Mouse (Mus musculus) neutrophil, adult 5-6 weeks (primary cell): ENCODE results near the gene Rab5c. TPM values are rescaled to one million over a fixed set of nuclear protein-coding genes. Genes with fewer than 3 reads are reported as not detected.

ENCODE experiments used
- ATAC-seq: fragments of 151-379, 151-347 bp; 2 replicates; pipeline ENCODE4 v1.8.0; 2017; ENCODE audit warnings: mild to moderate bottlenecking, moderate TSS enrichment; ENCODE audit not compliant: insufficient number of reproducible peaks, poor library complexity, low FRiP score, severe bottlenecking; ENCODE audit errors: extremely low read depth
- total RNA-seq: library from RNA; stranded (forward); fragments of 200-1000 nt; gene quantifications from 2 replicates; pipeline ENCODE4 v1.2.3, GENCODE M21; 2017

Rab5c gene
- total RNA-seq, 1 experiment from 2014 or later, result 138 TPM

- no peak for ATAC-seq
Observed at GRCm38 (mm10) chr11:100727201-100727600, 10.8 kb downstream of the Rab5c start.

GRCm38 (mm10) chr11:100724919-100725512 lies 13.0 kb downstream of the Rab5c start:
- no peak for ATAC-seq

GRCm38 (mm10) chr11:100722493-100723028 lies 15.5 kb downstream of the Rab5c start:
- no peak for ATAC-seq

- ATAC-seq, result no peak
Observed at GRCm38 (mm10) chr11:100721776-100722492, 16.1 kb downstream of the Rab5c start.

GRCm38 (mm10) chr11:100721254-100721653 lies 16.8 kb downstream of the Rab5c start:
- ATAC-seq, result no peak

- no peak for ATAC-seq
Observed at GRCm38 (mm10) chr11:100720345-100720744, 17.7 kb downstream of the Rab5c start.

GRCm38 (mm10) chr11:100719893-100720292 lies 18.1 kb downstream of the Rab5c start:
- ATAC-seq, result no peak

GRCm38 (mm10) chr11:100719312-100719711 lies 18.7 kb downstream of the Rab5c start:
- no peak for ATAC-seq

GRCm38 (mm10) chr11:100718866-100719265 lies 19.1 kb downstream of the Rab5c start:
- ATAC-seq, result no peak

- ATAC-seq, result no peak
Observed at GRCm38 (mm10) chr11:100718462-100718861, 19.6 kb downstream of the Rab5c start.

- ATAC-seq, result no peak
Observed at GRCm38 (mm10) chr11:100716649-100717048, 21.4 kb downstream of the Rab5c start.

- no peak for ATAC-seq
Observed at GRCm38 (mm10) chr11:100714948-100715347, 23.1 kb downstream of the Rab5c start.

GRCm38 (mm10) chr11:100714534-100714915 lies 23.5 kb downstream of the Rab5c start:
- peak; percentile 66 for ATAC-seq

- peak; percentile 31; the same call in 1 of the 2 replicates for ATAC-seq
Observed at GRCm38 (mm10) chr11:100713735-100714533, 24.1 kb downstream of the Rab5c start, which contains the start of gene Hspb9. Gene Hspb9, plus strand, starts transcription at chr11:100713850.

GRCm38 (mm10) chr11:100713174-100713573 lies 24.8 kb downstream of the Rab5c start:
- no peak for ATAC-seq

- ATAC-seq, result no peak
Observed at GRCm38 (mm10) chr11:100711783-100712615, 26.0 kb downstream of the Rab5c start, which contains the start of gene Kat2a. Gene Kat2a, minus strand, starts transcription at chr11:100712465.

GRCm38 (mm10) chr11:100710977-100711376 lies 27.0 kb downstream of the Rab5c start:
- ATAC-seq, result no peak

GRCm38 (mm10) chr11:100710528-100710927 lies 27.5 kb downstream of the Rab5c start:
- no peak for ATAC-seq
